Mouse (Mus musculus) layer of hippocampus, adult 8-10 months (tissue): ENCODE measurements at regions not wholly inside any gene's neighbourhood (a gene's known extent, or its start where the extent isn't known, plus 50 kb on each side); places are given as distances from the start of the nearest gene placed in this dataset.

Experiments
- DNase-seq, 2 experiments: peaks; one replicate each; pipeline ENCODE4 v3.0.0; 2022; ENCODE audit warnings: low spot score in 2 of 2

GRCm38 (mm10) chr8:8794711-8795110, 104.4 kb upstream of the Arglu1 start:
- DNase-seq, result no peak

GRCm38 (mm10) chr8:8779931-8780330, 89.6 kb upstream of the Arglu1 start:
- DNase-seq, result no peak

GRCm38 (mm10) chr8:8774496-8775015, 84.2 kb upstream of the Arglu1 start:
- no peak for DNase-seq

GRCm38 (mm10) chr8:8772424-8772823, 82.1 kb upstream of the Arglu1 start:
- DNase-seq, result no peak

GRCm38 (mm10) chr8:8770397-8770796, 80.1 kb upstream of the Arglu1 start:
- no peak for DNase-seq

GRCm38 (mm10) chr8:8762354-8762753, 72.0 kb upstream of the Arglu1 start:
- DNase-seq, result no peak

- DNase-seq, result no peak
These were observed 68.0 kb upstream of the Arglu1 start for GRCm38 (mm10) chr8:8758283-8758682.

GRCm38 (mm10) chr8:8751208-8751607, 60.9 kb upstream of the Arglu1 start:
- DNase-seq, result no peak

- DNase-seq, result no peak
These were observed 56.4 kb upstream of the Arglu1 start for GRCm38 (mm10) chr8:8746691-8747090.

- no peak for DNase-seq
These were observed 55.4 kb upstream of the Arglu1 start for GRCm38 (mm10) chr8:8745615-8746285.
